Mouse (Mus musculus) spleen, embryonic (tissue): ENCODE results near the gene AC124108.1.
"Not testable (repeated sequence)": the region's sequence is repeated elsewhere in the genome, so short reads cannot be mapped to it uniquely, and the experiment has no call there.

Experiments used
- CTCF ChIA-PET: fragments of 350-600 bp; sonication (Branson Sonifier 250); formaldehyde crosslinking; loops from one replicate; lab custom pipeline; 2022; lab: Charles Lee

The AC124108.1 gene

GRCm38 (mm10) chr1:132191093-132191785 lies at the start of gene AC124108.1, which contains the start of gene Lemd1:
TSS of gene AC124108.1 (plus strand) at chr1:132191457.
TSS of gene Lemd1 (plus strand) at chr1:132191431.
- CTCF ChIA-PET: no interaction called here

DNA sequence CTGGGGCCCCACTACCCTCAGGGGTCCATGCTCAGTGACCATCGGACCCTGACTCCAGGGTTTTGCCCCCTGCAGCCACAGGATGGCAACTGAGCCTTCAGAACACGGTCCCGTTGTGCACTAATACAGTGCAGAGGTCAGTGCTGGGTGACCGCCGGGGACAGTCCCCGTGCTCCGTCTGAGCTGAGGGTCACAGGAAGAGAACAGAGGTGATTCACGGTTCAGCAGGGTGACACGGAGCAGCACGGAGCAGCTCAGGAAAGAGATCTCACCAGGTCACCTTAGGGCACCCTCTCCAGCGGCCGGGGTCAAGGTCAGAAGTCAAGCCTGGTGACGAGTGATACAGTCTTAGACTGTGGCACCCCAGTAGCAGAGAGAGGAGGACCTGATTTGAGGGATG lies 49.5 kb upstream of the AC124108.1 start:
- CTCF ChIA-PET: no interaction called here

- CTCF ChIA-PET: no interaction called here
These were observed 48.2 kb upstream of the AC124108.1 start for GRCm38 (mm10) chr1:132143079-132143478.

- CTCF ChIA-PET: no interaction called here
These were observed 47.5 kb upstream of the AC124108.1 start for GRCm38 (mm10) chr1:132143730-132144129.

DNA sequence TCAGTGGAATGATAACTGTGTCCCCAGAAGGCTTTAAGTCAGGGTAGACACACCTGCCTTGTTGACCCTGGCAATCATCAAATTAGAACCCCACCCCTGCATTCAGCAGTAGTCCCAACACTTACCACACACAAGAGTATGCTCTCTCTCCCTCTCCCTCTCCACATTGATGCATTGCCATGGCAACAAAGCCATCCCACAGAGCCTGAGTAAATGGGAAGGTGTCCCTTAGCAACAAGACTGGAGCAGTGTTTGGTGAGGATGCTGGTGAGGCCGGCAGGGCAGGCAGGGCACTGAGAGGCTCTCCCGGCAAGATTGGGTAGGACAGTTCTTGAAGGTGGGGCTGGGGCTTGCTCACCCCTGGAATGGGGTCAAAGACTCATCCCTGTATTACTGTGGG lies 47.0 kb upstream of the AC124108.1 start:
- CTCF ChIA-PET: interaction anchor here (1.0 kb wide), 1 partner anchor 11 kb away, joined by 3 read pairs; no protein-coding TSS in a partner anchor

GRCm38 (mm10) chr1:132144837-132145236 lies 46.4 kb upstream of the AC124108.1 start:
- CTCF ChIA-PET: interaction anchor here (1.0 kb wide), 1 partner anchor 11 kb away, joined by 3 read pairs; no protein-coding TSS in a partner anchor

DNA sequence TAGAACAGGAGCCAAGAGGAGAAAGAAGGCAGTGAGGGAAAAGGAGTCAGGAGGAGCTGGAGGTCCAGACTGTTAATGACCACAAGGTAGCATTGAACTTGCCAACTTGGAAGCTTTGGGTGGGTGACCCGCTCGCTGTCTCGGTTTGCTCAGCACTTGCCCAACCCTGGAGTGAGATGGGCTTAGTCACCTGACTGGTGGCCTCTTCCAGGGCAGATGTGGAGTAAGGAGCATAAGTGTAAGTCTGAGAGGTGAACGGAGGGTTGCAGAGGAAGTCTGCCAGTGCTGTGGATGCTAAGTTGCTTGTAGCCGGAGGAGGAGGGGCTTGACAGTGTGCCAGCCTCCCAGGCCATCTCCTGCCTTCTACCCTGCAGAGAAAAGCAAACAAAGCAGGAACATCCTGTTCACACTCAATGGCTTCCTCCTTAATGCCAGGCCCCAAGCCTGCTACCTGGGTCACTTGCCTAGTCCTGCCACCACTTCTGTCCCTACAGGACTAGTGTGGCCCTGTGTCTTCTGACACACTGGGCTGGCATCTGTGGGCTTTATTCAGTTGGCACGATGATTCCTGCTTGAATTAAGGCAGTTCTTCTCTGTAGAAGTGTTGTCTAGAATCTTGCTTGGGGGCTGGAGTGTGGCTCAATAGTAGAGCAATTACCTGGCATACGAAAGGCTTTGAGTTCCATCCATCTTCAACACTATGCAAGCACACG lies 45.1 kb upstream of the AC124108.1 start:
- CTCF ChIA-PET: no interaction called here

GRCm38 (mm10) chr1:132149410-132149809 lies 41.8 kb upstream of the AC124108.1 start:
- CTCF ChIA-PET: no interaction called here

DNA sequence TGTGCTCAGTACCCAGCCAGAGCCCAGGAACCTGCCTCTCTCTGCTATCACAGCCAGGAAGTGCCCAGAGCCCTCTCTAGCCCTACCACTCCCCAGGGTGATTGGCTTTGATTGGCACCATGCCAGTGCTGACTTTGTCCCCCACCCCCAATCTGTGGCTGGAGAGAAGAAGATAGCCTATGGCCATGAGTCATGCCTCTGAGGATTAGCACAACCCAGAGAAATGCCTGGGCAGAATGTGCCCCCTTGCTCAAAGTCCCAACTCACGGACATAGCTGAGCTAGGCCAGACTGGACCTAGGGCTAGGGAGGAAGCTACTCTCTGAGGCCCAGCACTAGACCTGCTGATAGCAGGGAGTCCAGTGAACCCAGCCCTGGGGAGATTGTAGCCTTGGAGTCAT lies 41.1 kb upstream of the AC124108.1 start:
- CTCF ChIA-PET: interaction anchor here (0.6 kb wide), 1 partner anchor 27 kb away, joined by 11 read pairs; no protein-coding TSS in a partner anchor

- CTCF ChIA-PET: no interaction called here
These were observed 40.2 kb upstream of the AC124108.1 start for GRCm38 (mm10) chr1:132150817-132151601.

DNA sequence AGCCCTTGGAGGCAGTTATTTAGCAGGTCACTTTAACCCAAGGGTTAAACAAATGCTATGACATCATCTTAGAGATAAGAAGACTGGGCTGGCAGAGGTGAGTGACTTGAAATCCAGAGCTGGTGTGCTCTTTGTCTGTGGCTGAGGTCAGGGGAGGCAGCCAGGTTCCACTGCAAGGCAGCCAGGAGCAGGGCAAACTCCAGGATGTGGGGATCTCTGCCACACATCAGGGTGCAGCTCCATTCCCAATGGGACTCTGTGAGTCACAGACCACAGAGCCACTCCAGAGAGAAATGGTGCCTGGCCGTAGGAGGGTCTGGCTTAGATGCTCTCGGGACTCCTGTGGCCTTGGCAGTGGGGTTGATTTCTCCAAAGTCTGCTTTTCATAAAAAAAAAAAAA lies 39.3 kb upstream of the AC124108.1 start:
- CTCF ChIA-PET: interaction anchor here (0.6 kb wide), 2 partner anchors 30 to 37 kb away, joined by 4 to 5 read pairs; no protein-coding TSS in a partner anchor

GRCm38 (mm10) chr1:132153086-132153690 lies 38.1 kb upstream of the AC124108.1 start:
- CTCF ChIA-PET: no interaction called here

DNA sequence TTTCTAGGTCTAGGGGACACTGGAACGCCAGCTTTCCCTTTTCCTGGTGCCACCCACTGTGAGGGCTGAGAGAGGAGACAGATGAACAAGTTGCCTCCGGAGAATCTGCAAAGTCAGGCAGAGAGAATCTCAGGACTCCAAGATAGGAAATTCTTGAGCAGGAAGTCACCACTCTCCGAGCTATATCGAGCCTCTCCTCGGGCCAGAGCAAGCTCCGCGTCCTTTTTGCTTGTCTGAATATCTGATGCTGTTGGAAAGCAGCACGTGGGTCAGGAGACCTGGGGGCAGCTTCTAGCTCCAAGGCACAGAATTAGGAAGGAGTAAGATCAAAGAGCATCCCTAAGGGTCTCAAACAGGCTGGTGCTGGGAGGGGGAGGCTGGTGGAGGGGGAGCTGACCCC lies 37.6 kb upstream of the AC124108.1 start:
- CTCF ChIA-PET: interaction anchor here (0.6 kb wide), 1 partner anchor 211 kb away, joined by 4 read pairs; no protein-coding TSS in a partner anchor

DNA sequence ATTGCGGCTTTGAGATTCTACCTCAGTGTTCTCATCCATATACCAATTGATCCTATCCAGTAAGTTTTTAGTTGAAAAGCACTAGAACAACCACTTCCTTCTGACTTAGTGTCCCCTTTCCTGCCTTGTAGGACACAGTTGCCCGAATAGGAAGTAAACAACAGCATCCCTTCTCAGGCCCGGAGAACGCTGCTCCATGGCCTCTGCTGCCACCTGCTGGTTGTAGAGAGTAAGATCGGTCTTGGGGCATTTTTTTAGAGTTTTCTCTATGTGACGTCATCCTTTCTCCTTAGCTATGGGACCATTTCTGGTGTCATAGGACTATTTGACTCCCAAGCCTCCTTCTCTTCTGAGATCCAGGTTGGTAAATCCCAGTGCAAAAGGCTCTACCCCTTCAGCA lies 35.5 kb upstream of the AC124108.1 start:
- CTCF ChIA-PET: interaction anchor here (0.8 to 1.6 kb wide), 2 partner anchors 11 to 35 kb away, joined by 3 to 12 read pairs; no protein-coding TSS in a partner anchor

DNA sequence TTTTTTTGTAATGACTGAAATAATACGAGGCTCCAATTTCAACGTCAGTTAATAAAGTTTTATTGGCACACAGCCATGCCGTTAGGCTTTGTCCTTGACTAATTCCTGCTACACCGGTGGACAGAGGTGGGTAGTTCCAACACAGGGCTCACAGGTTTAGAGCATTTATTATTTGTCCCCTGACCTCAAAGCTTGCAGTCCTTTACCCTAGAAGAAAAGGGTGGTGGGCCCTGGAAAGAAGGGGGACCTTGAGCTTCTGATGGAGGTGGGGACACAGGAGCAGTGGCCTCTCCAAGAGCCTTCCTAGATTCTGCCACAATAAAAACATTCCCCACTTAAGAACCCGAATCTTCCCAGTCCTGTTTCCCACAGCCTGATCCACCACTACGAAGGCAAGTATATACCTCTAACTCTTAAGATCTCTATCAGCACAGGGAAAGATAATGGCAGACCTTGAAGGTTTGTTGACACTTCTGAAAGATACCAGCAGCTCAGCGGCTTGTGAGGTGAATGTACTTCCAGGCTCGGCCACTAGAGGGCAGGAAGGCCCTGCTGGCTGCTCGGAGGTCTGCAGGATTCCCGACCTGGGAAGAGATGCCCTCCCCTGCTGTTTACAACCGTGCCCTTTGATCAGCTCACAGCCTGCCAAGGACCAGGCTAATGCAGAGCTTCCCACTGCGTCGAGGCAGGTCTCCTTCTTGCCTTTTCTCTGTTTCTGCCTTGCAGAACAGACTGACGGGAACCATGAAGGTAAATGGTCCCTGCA lies 34.1 kb upstream of the AC124108.1 start:
- CTCF ChIA-PET: interaction anchor here (0.6 to 1.6 kb wide), 4 partner anchors 37 to 801 kb away, joined by 3 to 18 read pairs (median 8); no protein-coding TSS in a partner anchor

DNA sequence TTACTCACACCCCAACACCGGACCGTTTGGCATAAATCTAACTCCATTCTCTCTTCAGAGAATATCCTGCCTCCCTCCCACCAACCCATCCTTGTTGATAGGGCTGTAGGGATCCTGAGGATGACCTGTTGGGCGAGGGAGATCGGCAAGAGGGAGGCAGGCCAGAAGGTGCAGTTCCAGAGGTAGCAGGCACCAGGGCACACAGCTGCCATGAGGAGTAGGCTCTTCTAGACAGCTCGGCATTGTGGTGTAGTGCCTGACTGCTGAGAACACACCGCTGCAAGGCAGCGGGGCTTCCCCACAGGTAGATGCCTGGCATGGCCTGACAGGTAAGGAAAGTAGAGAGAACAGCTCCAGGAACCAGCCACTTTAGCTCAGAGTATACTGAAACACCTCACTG lies 33.4 kb upstream of the AC124108.1 start:
- CTCF ChIA-PET: interaction anchor here (0.6 to 1.0 kb wide), 2 partner anchors 198 to 801 kb away, joined by 3 to 18 read pairs; no protein-coding TSS in a partner anchor

- CTCF ChIA-PET: no interaction called here
These were observed 32.5 kb upstream of the AC124108.1 start for GRCm38 (mm10) chr1:132158741-132159140.

DNA sequence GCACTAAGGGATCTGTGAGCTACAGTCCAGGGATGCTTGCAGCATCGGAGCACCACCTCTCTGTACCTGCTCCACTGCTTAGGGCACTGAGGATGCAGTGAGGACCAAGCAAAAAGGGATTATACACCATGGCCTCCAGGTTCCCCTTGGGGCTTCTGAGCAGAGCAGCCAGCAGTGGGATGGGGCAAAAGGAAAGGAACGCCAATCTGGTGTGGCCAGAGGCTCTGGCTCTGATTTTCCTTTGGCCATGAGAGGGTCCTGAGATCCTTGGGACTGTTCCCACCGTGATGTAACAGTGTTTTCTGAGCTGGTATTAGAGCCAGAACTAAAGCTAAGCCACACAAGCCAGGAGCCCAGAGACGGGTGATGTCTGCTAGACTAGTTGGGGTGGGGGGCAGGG lies 31.6 kb upstream of the AC124108.1 start:
- CTCF ChIA-PET: no interaction called here

- CTCF ChIA-PET: no interaction called here
These were observed 29.9 kb upstream of the AC124108.1 start for GRCm38 (mm10) chr1:132161211-132161880.

GRCm38 (mm10) chr1:132162618-132163017 lies 28.6 kb upstream of the AC124108.1 start:
- CTCF ChIA-PET: not testable (repeated sequence)
